Mouse (Mus musculus) liver, postnatal 0 days (tissue): ENCODE measurements at regions not wholly inside any gene's neighbourhood (a gene's known extent, or its start where the extent isn't known, plus 50 kb on each side); places are given as distances from the start of the nearest gene placed in this dataset.

Source experiments
- CTCF ChIP-seq: sonication (generic); IDR thresholded peaks from 2 replicates; pipeline ENCODE4 v1.5.1; 2016; ENCODE audit warnings: antibody characterized with exemption, low read depth
- EP300 ChIP-seq: IDR thresholded peaks from 2 replicates; pipeline ENCODE4 v1.6.1; 2016; ENCODE audit warnings: antibody characterized with exemption, low read depth, mild to moderate bottlenecking

DNA sequence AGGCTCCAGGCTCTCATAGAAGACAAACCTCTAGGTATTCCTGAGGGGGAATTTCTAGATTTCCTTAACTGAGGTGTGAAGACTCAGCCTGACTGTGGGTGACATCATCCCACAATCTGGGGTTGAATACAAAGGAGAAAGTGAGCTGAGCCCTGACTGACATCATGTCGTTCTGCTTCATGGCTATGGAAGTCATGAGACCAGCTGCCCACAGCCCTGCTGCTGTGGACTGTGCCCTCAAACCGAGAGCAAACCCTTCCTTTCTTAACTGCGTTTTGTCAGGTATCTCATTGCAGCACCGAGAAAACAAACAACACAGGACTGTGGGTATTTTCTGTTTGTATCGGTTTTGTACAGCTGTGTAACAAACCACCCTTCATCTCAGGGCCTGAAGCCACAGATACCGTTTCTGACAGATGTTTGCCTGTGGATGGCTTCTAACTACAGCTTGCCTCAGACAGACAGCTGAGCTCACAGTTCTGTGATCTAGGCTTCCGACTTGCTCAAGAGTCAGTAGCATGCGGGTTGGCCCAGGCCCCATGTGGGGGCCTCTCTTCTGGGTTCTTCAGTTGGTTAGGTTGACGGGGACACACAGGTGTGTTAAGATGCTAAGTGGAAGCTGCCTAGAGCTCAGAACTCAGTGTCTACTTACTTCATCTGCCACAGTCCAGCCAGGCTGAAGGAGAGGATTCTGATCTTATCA is 150.9 kb downstream of the Tpra1 start:
- TF ChIP-seq CTCF (no peak), EP300 (no peak)
